Mouse (Mus musculus) midbrain, postnatal 0 days (tissue): ENCODE measurements around the gene Fam185a. TPM values are rescaled to one million over a fixed set of nuclear protein-coding genes. Genes with fewer than 3 reads are reported as not detected.

ENCODE experiments used
- ATAC-seq: fragments of 200-750 bp; cut with Nextera tagmentation; 2 replicates; pipeline ENCODE4 v1.8.0; 2017; ENCODE audit warnings: moderate number of reproducible peaks, mild to moderate bottlenecking, moderate TSS enrichment, moderate library complexity; ENCODE audit not compliant: low FRiP score
- DNase-seq: peaks from one replicate; pipeline ENCODE4 v3.0.0-alpha.2; 2015; ENCODE audit warnings: low spot score
- H3K27ac ChIP-seq: fragments of 300-500 bp; sonication (generic); 2 replicates; pipeline ENCODE4 v1.5.1; 2014; ENCODE audit warnings: low read depth, mild to moderate bottlenecking, low read length, mixed read lengths
- H3K27me3 ChIP-seq: fragments of 300-500 bp; sonication (generic); 2 replicates; pipeline ENCODE4 v1.6.1; 2014; ENCODE audit warnings: low read length, control low read depth, mixed read lengths; ENCODE audit not compliant: insufficient read depth
- H3K36me3 ChIP-seq: fragments of 300-500 bp; sonication (generic); 2 replicates; pipeline ENCODE4 v1.6.1; 2014; ENCODE audit warnings: low read length, control low read depth, mixed read lengths; ENCODE audit not compliant: insufficient read depth
- H3K4me1 ChIP-seq: fragments of 300-500 bp; sonication (generic); 2 replicates; pipeline ENCODE4 v1.6.1; 2014; ENCODE audit warnings: mild to moderate bottlenecking, control low read depth, antibody characterized with exemption, low read length, mixed read lengths; ENCODE audit not compliant: insufficient read depth
- H3K4me2 ChIP-seq: fragments of 300-500 bp; sonication (generic); 2 replicates; pipeline ENCODE4 v1.6.1; 2014; ENCODE audit warnings: low read depth, mild to moderate bottlenecking, low read length, mixed read lengths; ENCODE audit not compliant: poor library complexity, severe bottlenecking
- H3K4me3 ChIP-seq: fragments of 300-500 bp; sonication (generic); 2 replicates; pipeline ENCODE4 v1.5.1; 2014; ENCODE audit warnings: low read depth, mild to moderate bottlenecking, low read length, moderate library complexity
- H3K9ac ChIP-seq: fragments of 300-500 bp; sonication (generic); replicated peaks from 2 replicates; pipeline ENCODE4 v1.6.1; 2014; ENCODE audit warnings: mild to moderate bottlenecking, low read length, moderate library complexity, mixed read lengths; ENCODE audit not compliant: poor library complexity, severe bottlenecking
- H3K9me3 ChIP-seq: fragments of 300-500 bp; sonication (generic); 2 replicates; pipeline ENCODE4 v1.6.1; 2016; ENCODE audit warnings: low read length, control low read depth
- CTCF ChIP-seq: IDR thresholded peaks from 2 replicates; pipeline ENCODE4 v1.5.1; 2016; ENCODE audit warnings: antibody characterized with exemption, mild to moderate bottlenecking
- WGBS: fragments of 180-500 bp; shearing (Covaris S2); extraction: QIAGEN DNeasy Blood & Tissue Kit; methylation state at CpG from one replicate; pipeline ENCODE4 v1.1.7; 2014; 5-methylcytosine and 5-hydroxymethylcytosine counted together
- polyA plus RNA-seq: library from polyadenylated mRNA; unstranded; fragments of >200 nt; fragmentation: Nextera tagmentation; extraction: Ambion mirVana; gene quantifications from 2 replicates; pipeline ENCODE4 v1.2.1, GENCODE M21; 2015
- total RNA-seq: library from RNA; depleted of rRNA; stranded (reverse); fragments of >200 nt; gene quantifications from 2 replicates; pipeline ENCODE4 v1.2.3, GENCODE M21; 2014

Fam185a gene
- total and polyA plus RNA-seq, 2 experiments from 2014 or later: 10.1 to 13.2 TPM

- ATAC-seq: no peak
- H3K27me3 ChIP-seq: no peaks in the 10 kb centered on the region
- H3K9ac ChIP-seq: no peak overlapping the region
- H3K4me3 ChIP-seq: no peak overlapping the region
- 93% methylated on average over 5 of the region's 5 CpGs for WGBS
- no peak overlapping the region for H3K27ac ChIP-seq
- no peaks in the 10 kb centered on the region for H3K9me3 ChIP-seq
- H3K4me2 ChIP-seq: no peak overlapping the region
- no peak for TF ChIP-seq CTCF
- no peak for DNase-seq
- H3K36me3 ChIP-seq: peaks cover 3% of the 10 kb centered on the region; the same call in 1 of the 2 replicates
- no peaks in the 10 kb centered on the region for H3K4me1 ChIP-seq
Measured at GRCm38 (mm10) chr5:21479746-21480145, 55.0 kb downstream of the Fam185a start.

GRCm38 (mm10) chr5:21481521-21481920 is 56.8 kb downstream of the Fam185a start:
- WGBS: 79% methylated on average over 6 of the region's 6 CpGs
- DNase-seq (no peak), ATAC-seq (no peak)
- Histone ChIP-seq H3K36me3 (peaks cover 3% of the 10 kb centered on the region; the same call in 1 of the 2 replicates), H3K9me3 (no peaks in the 10 kb centered on the region), H3K27me3 (no peaks in the 10 kb centered on the region), H3K9ac (no peak overlapping the region), H3K27ac (no peak overlapping the region), H3K4me1 (no peaks in the 10 kb centered on the region), H3K4me3 (no peak overlapping the region), H3K4me2 (no peak overlapping the region)
- no peak for TF ChIP-seq CTCF

DNA sequence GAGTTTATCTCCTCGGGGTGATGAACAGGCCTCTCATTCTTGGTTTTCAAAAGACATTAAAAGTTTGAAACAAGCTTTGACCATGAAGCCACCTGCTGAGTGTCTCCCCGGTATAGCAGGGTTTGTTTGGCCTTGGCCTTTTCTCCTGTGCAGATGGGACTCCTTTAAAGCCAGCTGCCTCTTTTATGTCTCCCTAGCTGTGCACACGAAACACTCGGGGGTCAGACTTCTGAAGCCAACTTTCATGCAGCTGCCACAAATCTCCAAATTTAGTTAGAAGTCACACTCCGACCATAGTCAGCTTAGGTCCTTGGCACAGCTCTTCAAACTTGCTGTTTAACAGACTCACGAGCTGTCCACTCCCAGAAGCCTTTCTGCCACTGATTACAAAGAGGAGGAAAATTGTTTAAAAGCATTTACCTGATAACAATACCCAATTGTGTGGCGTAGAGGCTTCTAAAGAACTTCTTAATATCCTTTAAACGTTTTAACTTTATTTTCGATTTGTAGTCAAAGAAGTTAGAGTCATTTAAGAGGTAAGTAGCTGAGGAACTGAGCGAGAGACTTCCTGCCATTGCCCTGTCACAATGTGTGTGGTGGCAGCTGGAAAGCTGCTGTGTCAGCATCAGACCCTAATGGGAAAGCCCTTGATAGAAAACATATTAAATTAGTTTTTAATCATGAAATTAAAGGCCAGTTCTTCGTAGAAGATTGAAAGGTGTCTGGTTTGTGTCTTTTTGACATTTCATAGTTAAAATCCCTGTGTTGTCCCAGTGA is 57.9 kb downstream of the Fam185a start:
- Histone ChIP-seq H3K4me2 (no peak overlapping the region), H3K9me3 (no peaks in the 10 kb centered on the region), H3K27me3 (no peaks in the 10 kb centered on the region), H3K4me1 (no peaks in the 10 kb centered on the region), H3K36me3 (peaks cover 3% of the 10 kb centered on the region; the same call in 1 of the 2 replicates), H3K4me3 (no peak overlapping the region), H3K27ac (no peak overlapping the region), H3K9ac (no peak overlapping the region)
- DNase-seq (peak; percentile 5), ATAC-seq (no peak)
- no peak for TF ChIP-seq CTCF
- 22% methylated on average over 11 of the region's 11 CpGs for WGBS

- Histone ChIP-seq H3K27me3 (no peaks in the 10 kb centered on the region), H3K9me3 (no peaks in the 10 kb centered on the region), H3K4me1 (no peaks in the 10 kb centered on the region), H3K27ac (no peak overlapping the region), H3K4me3 (no peak overlapping the region), H3K36me3 (peaks cover 3% of the 10 kb centered on the region; the same call in 1 of the 2 replicates), H3K9ac (no peak overlapping the region), H3K4me2 (no peak overlapping the region)
- no peak for TF ChIP-seq CTCF
- DNase-seq (no peak), ATAC-seq (no peak)
- 86% methylated on average over 8 of the region's 8 CpGs for WGBS
Measured at GRCm38 (mm10) chr5:21483275-21483674, 58.5 kb downstream of the Fam185a start.

GRCm38 (mm10) chr5:21485197-21485829 is 60.6 kb downstream of the Fam185a start:
- Histone ChIP-seq H3K27me3 (no peaks in the 10 kb centered on the region), H3K4me1 (no peaks in the 10 kb centered on the region), H3K36me3 (peaks cover 1% of the 10 kb centered on the region; the same call in 1 of the 2 replicates), H3K4me2 (no peak overlapping the region), H3K9me3 (no peaks in the 10 kb centered on the region), H3K9ac (no peak overlapping the region), H3K27ac (no peak overlapping the region), H3K4me3 (no peak overlapping the region)
- no peak for TF ChIP-seq CTCF
- DNase-seq (no peak), ATAC-seq (no peak)
- 95% methylated on average over 8 of the region's 8 CpGs for WGBS

- Histone ChIP-seq H3K4me2 (no peak overlapping the region), H3K27ac (no peak overlapping the region), H3K27me3 (no peaks in the 10 kb centered on the region), H3K9me3 (no peaks in the 10 kb centered on the region), H3K4me3 (no peak overlapping the region), H3K9ac (no peak overlapping the region), H3K4me1 (no peaks in the 10 kb centered on the region), H3K36me3 (no peaks in the 10 kb centered on the region)
- no peak for ATAC-seq
- no peak for TF ChIP-seq CTCF
- 82% methylated on average over 5 of the region's 5 CpGs for WGBS
- DNase-seq: no peak
Measured at GRCm38 (mm10) chr5:21486798-21487197, 62.0 kb downstream of the Fam185a start.
